In genomic region chr6:28904417-28904816, GRCm38 (mm10) we compare ENCODE assay signal across 18 mouse cellular contexts.
A peak's percentile ranks its signal among the peaks of the same experiment; 100 is the strongest.
DNase-seq lines count a peak whose midpoint lies in the region; ATAC-seq and TF ChIP-seq lines count a peak whose summit lies in the region.
"Had no signal": no experiment of that assay in that cellular context is flagged by ENCODE, and none has a peak within 500 bp of the region (broad histone marks: within the 10 kb centered on the region; RNA-seq: fewer than 3 reads in every experiment).

No protein-coding gene starts in this region.

- H3K36me3 ChIP-seq in hindbrain, postnatal 0 days (ENCODE audit: insufficient read depth, low read length), result no peaks in the 10 kb centered on the region
- H3K36me3 ChIP-seq in hindbrain, embryonic 12.5 days, result no peaks in the 10 kb centered on the region
- no peaks in the 10 kb centered on the region for H3K36me3 ChIP-seq in liver, postnatal 0 days (replicated peaks; ENCODE audit: insufficient read depth, low read length)
- H3K36me3 ChIP-seq in liver, embryonic 11.5 days (ENCODE audit: control insufficient read depth, insufficient read depth, low read length), result no peaks in the 10 kb centered on the region
- H3K36me3 ChIP-seq: forebrain, embryonic 15.5 days; limb, embryonic 13.5 days; neural tube, embryonic 12.5 days had no signal

- H3K9me3 ChIP-seq in hindbrain, postnatal 0 days (ENCODE audit: low read length), result no peaks in the 10 kb centered on the region
- H3K9me3 ChIP-seq in hindbrain, embryonic 12.5 days (replicated peaks), result no peaks in the 10 kb centered on the region
- no peaks in the 10 kb centered on the region for H3K9me3 ChIP-seq in liver, postnatal 0 days (ENCODE audit: low read length)
- no peaks in the 10 kb centered on the region for H3K9me3 ChIP-seq in liver, embryonic 11.5 days (ENCODE audit: control insufficient read depth, low read length)
- H3K9me3 ChIP-seq: forebrain, embryonic 15.5 days; limb, embryonic 13.5 days; neural tube, embryonic 12.5 days had no signal

- 0 out of 2 replicates have a peak, but pooled peaks cover 9% of the 10 kb centered on the region for H3K4me1 ChIP-seq in hindbrain, postnatal 0 days (ENCODE audit: insufficient read depth, low read length)
- 0 out of 2 replicates have a peak, but pooled peaks cover 8% of the 10 kb centered on the region for H3K4me1 ChIP-seq in hindbrain, embryonic 12.5 days
- no peaks in the 10 kb centered on the region; the same call in 1 of the 2 replicates for H3K4me1 ChIP-seq in liver, postnatal 0 days (ENCODE audit: insufficient read depth)
- no peaks in the 10 kb centered on the region for H3K4me1 ChIP-seq in liver, embryonic 11.5 days (replicated peaks; ENCODE audit: control insufficient read depth, insufficient read depth, low read length)
- H3K4me1 ChIP-seq: forebrain, embryonic 15.5 days; limb, embryonic 13.5 days; neural tube, embryonic 12.5 days had no signal

- ATAC-seq in hindbrain, postnatal 0 days, result no peak
- no peak for ATAC-seq in hindbrain, embryonic 12.5 days (ENCODE audit: low FRiP score)
- no peak for ATAC-seq in liver, postnatal 0 days
- ATAC-seq in liver, embryonic 11.5 days (replicated peaks; ENCODE audit: low FRiP score), result no peak
- ATAC-seq: forebrain, embryonic 15.5 days had no signal

- no peak overlapping the region for H3K27ac ChIP-seq in hindbrain, postnatal 0 days
- H3K27ac ChIP-seq in hindbrain, embryonic 12.5 days, result no peak overlapping the region
- H3K27ac ChIP-seq in liver, postnatal 0 days (ENCODE audit: low read depth), result no peak overlapping the region
- no peak overlapping the region for H3K27ac ChIP-seq in liver, embryonic 11.5 days (ENCODE audit: low read depth, low read length)
- H3K27ac ChIP-seq: forebrain, embryonic 15.5 days; limb, embryonic 13.5 days; neural tube, embryonic 12.5 days had no signal

- TF ChIP-seq CTCF in hindbrain, postnatal 0 days (IDR thresholded peaks at IDR 0.05; ENCODE audit: low read depth), result peak; percentile 26; the same call in 1 of the 2 replicates
- peak; percentile 54 for TF ChIP-seq CTCF in liver, postnatal 0 days (IDR thresholded peaks at IDR 0.05; ENCODE audit: low read depth)

- H3K4me3 ChIP-seq in hindbrain, postnatal 0 days (ENCODE audit: low read length), result no peak overlapping the region
- no peak overlapping the region for H3K4me3 ChIP-seq in hindbrain, embryonic 12.5 days
- no peak overlapping the region for H3K4me3 ChIP-seq in liver, postnatal 0 days (ENCODE audit: low read depth, low read length)
- no peak overlapping the region for H3K4me3 ChIP-seq in liver, embryonic 11.5 days (ENCODE audit: low read depth, low read length)
- H3K4me3 ChIP-seq: erythroblast, embryonic 14.5 days; forebrain, embryonic 15.5 days; limb, embryonic 13.5 days; neural tube, embryonic 12.5 days had no signal

- no peaks in the 10 kb centered on the region for H3K27me3 ChIP-seq in hindbrain, postnatal 0 days (ENCODE audit: insufficient read depth, low read length)
- 0 out of 2 replicates have a peak, but pooled peaks cover 2% of the 10 kb centered on the region for H3K27me3 ChIP-seq in hindbrain, embryonic 12.5 days
- H3K27me3 ChIP-seq in liver, postnatal 0 days (ENCODE audit: insufficient read depth, low read length), result no peaks in the 10 kb centered on the region
- H3K27me3 ChIP-seq in liver, embryonic 11.5 days (replicated peaks; ENCODE audit: control insufficient read depth, insufficient read depth, low read length), result no peaks in the 10 kb centered on the region
- H3K27me3 ChIP-seq: forebrain, embryonic 15.5 days; limb, embryonic 13.5 days; neural tube, embryonic 12.5 days had no signal

- H3K9ac ChIP-seq in hindbrain, postnatal 0 days (replicated peaks; ENCODE audit: low read length), result no peak overlapping the region
- no peak overlapping the region for H3K9ac ChIP-seq in hindbrain, embryonic 12.5 days
- no peak overlapping the region for H3K9ac ChIP-seq in liver, postnatal 0 days (replicated peaks)
- H3K9ac ChIP-seq in liver, embryonic 11.5 days (ENCODE audit: low read depth, low read length), result no peak overlapping the region
- H3K9ac ChIP-seq: forebrain, embryonic 15.5 days; limb, embryonic 13.5 days; neural tube, embryonic 12.5 days had no signal

- DNase-seq in hindbrain, postnatal 0 days (ENCODE audit: low spot score), result no peak
- no peak for DNase-seq in liver, postnatal 0 days
- DNase-seq in liver, embryonic 11.5 days (ENCODE audit: low spot score), result no peak
- peak; percentile 7 for DNase-seq in thymus, postnatal 25 days
- DNase-seq in thymus, adult 18-20 months, result no peak
- peak; percentile 46 for DNase-seq in thymus, postnatal 4 days
- no peak for DNase-seq in adrenal gland, postnatal 25 days
- DNase-seq: adrenal gland, adult 2 months; cerebellum, adult 2 months; heart, adult 18-20 months; kidney, postnatal 14 days; lung, postnatal 10 days; right cerebral cortex, postnatal 25 days had no signal

- WGBS in hindbrain, postnatal 0 days, result 66% methylated on average over 4 of the region's 4 CpGs
- 66% methylated on average over 4 of the region's 4 CpGs for WGBS in hindbrain, embryonic 12.5 days
- WGBS in liver, postnatal 0 days (ENCODE audit: insufficient replicate concordance), result 69% methylated on average over 4 of the region's 4 CpGs
- 60% methylated on average over 4 of the region's 4 CpGs for WGBS in liver, embryonic 11.5 days

- TF ChIP-seq EP300 in liver, postnatal 0 days (IDR thresholded peaks at IDR 0.05; ENCODE audit: low read depth), result no peak

- H3K4me2 ChIP-seq in hindbrain, postnatal 0 days (ENCODE audit: low read depth, low read length), result no peak overlapping the region
- no peak overlapping the region for H3K4me2 ChIP-seq in hindbrain, embryonic 12.5 days (replicated peaks)
- H3K4me2 ChIP-seq in liver, postnatal 0 days (ENCODE audit: low read depth, low read length), result no peak overlapping the region
- H3K4me2 ChIP-seq in liver, embryonic 11.5 days, result no peak overlapping the region
- H3K4me2 ChIP-seq: forebrain, embryonic 15.5 days; limb, embryonic 13.5 days; neural tube, embryonic 12.5 days had no signal

Comparison
In these comparisons a context has a peak if more than half of its experiments do, and no peak if none do; other contexts are left out.
1. DNase-seq: peak in thymus, postnatal 25 days (single experiment) and thymus, postnatal 4 days (single experiment); none in hindbrain, postnatal 0 days (single experiment), liver, postnatal 0 days (single experiment), liver, embryonic 11.5 days (single experiment), thymus, adult 18-20 months (0 of 2) and adrenal gland, postnatal 25 days (single experiment).